Mouse (Mus musculus) stomach, embryonic 15.5 days (tissue): ENCODE data around the gene Alkbh6. TPM values are rescaled to one million over a fixed set of nuclear protein-coding genes. Genes with fewer than 3 reads are reported as not detected.

ENCODE experiments used
- ATAC-seq: fragments of 200-750 bp; cut with Nextera tagmentation; 2 replicates; pipeline ENCODE4 v1.8.0; 2017; ENCODE audit warnings: low read depth, moderate number of reproducible peaks, moderate TSS enrichment; ENCODE audit not compliant: insufficient read depth, low FRiP score
- H3K27ac ChIP-seq: fragments of 300-500 bp; sonication (generic); 2 replicates; pipeline ENCODE4 v1.5.1; 2015; ENCODE audit warnings: mild to moderate bottlenecking, inconsistent platforms
- H3K27me3 ChIP-seq: fragments of 300-500 bp; sonication (generic); replicated peaks from 2 replicates; pipeline ENCODE4 v1.6.1; 2015; ENCODE audit warnings: inconsistent platforms
- H3K36me3 ChIP-seq: fragments of 300-500 bp; sonication (generic); 2 replicates; pipeline ENCODE4 v1.6.1; 2015; ENCODE audit warnings: inconsistent platforms
- H3K4me1 ChIP-seq: fragments of 300-500 bp; sonication (generic); 2 replicates; pipeline ENCODE4 v1.6.1; 2015; ENCODE audit warnings: inconsistent platforms
- H3K4me2 ChIP-seq: fragments of 300-500 bp; sonication (generic); 2 replicates; pipeline ENCODE4 v1.6.1; 2015; ENCODE audit warnings: mild to moderate bottlenecking, inconsistent platforms
- H3K4me3 ChIP-seq: fragments of 300-500 bp; sonication (generic); replicated peaks from 2 replicates; pipeline ENCODE4 v1.5.1; 2015; ENCODE audit warnings: inconsistent platforms
- H3K9ac ChIP-seq: fragments of 300-500 bp; sonication (generic); 2 replicates; pipeline ENCODE4 v1.6.1; 2015; ENCODE audit warnings: inconsistent platforms
- H3K9me3 ChIP-seq: fragments of 300-500 bp; sonication (generic); 2 replicates; pipeline ENCODE4 v1.6.1; 2016; ENCODE audit warnings: inconsistent platforms
- WGBS: fragments of 180-500 bp; shearing (Covaris S2); methylation state at CpG from one replicate; pipeline ENCODE4 v1.1.7; 2015; 5-methylcytosine and 5-hydroxymethylcytosine counted together
- polyA plus RNA-seq: library from polyadenylated mRNA; unstranded; fragments of >200 nt; fragmentation: Nextera tagmentation; extraction: Ambion mirVana; gene quantifications from 2 replicates; pipeline ENCODE4 v1.2.1, GENCODE M21; 2015

Alkbh6 gene
- polyA plus RNA-seq, 1 experiment from 2014 or later = 63.2 TPM

DNA sequence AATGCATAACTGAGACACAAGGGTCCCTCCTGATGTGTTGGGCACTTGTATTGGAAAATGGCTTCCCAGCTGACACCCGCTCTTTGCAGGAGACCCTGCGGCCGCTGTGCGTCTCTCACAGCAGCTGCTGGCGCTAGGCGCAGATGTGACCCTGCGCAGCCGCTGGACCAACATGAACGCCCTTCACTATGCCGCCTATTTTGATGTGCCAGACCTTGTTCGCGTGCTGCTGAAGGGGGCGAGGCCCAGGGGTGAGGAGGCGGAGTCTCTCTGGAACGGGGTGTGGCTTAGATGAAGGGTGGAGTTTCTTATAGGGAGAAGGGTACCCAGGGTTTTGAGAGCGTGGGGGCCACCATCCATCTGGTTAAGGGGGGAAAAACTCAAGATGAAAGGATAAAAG lies 11.3 kb upstream of the Alkbh6 start:
- 77% methylated on average over 16 of the region's 16 CpGs for WGBS
- Histone ChIP-seq H3K27me3 (no peaks in the 10 kb centered on the region), H3K27ac (no peak overlapping the region), H3K9me3 (no peaks in the 10 kb centered on the region), H3K36me3 (peaks cover 9% of the 10 kb centered on the region; the same call in 1 of the 2 replicates), H3K4me1 (0 out of 2 replicates have a peak, but pooled peaks cover 7% of the 10 kb centered on the region), H3K4me2 (no peak overlapping the region), H3K9ac (no peak overlapping the region), H3K4me3 (no peak overlapping the region)
- ATAC-seq = no peak

DNA sequence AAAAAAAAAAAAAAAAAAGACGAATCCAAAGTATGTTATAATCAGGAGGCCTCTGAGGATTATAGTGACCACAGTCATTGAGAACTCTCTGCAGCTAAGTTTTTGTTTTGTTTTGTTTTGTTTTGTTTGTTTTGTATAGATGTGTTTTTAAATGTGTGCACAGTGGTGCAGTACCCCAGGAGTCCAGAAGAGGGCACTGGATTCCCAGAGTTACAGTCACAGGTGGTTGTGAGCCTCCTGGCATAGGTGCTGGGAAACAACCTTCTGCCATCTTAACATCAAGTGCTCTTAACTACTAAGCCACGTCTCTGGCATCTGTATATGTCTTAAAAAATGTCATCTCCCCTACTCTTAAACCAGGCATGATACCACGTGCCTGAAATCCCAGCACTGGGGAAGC lies 7.6 kb upstream of the Alkbh6 start:
- Histone ChIP-seq H3K9me3 (no peaks in the 10 kb centered on the region), H3K4me3 (no peak overlapping the region), H3K27me3 (no peaks in the 10 kb centered on the region), H3K36me3 (peaks cover 15% of the 10 kb centered on the region), H3K4me2 (no peak overlapping the region), H3K9ac (no peak overlapping the region), H3K4me1 (no peaks in the 10 kb centered on the region), H3K27ac (no peak overlapping the region)
- no peak for ATAC-seq
- WGBS = 46% methylated on average over 3 of the region's 3 CpGs

GRCm38 (mm10) chr7:30306083-30306779 lies 2.3 kb upstream of the Alkbh6 start:
- Histone ChIP-seq H3K27ac (no peak overlapping the region), H3K9me3 (no peaks in the 10 kb centered on the region), H3K27me3 (no peaks in the 10 kb centered on the region), H3K4me3 (no peak overlapping the region), H3K4me1 (peaks cover 19% of the 10 kb centered on the region; the same call in 1 of the 2 replicates), H3K36me3 (peaks cover 12% of the 10 kb centered on the region), H3K4me2 (no peak overlapping the region), H3K9ac (no peak overlapping the region)
- 87% methylated on average over 16 of the region's 16 CpGs for WGBS
- no peak for ATAC-seq

GRCm38 (mm10) chr7:30309395-30310129 lies 1.0 kb downstream of the Alkbh6 start:
- Histone ChIP-seq H3K9me3 (no peaks in the 10 kb centered on the region), H3K9ac (peak overlapping the region; percentile 35), H3K4me1 (peaks cover 19% of the 10 kb centered on the region; the same call in 1 of the 2 replicates), H3K4me3 (peak overlapping the region; percentile 67), H3K36me3 (no peaks in the 10 kb centered on the region), H3K4me2 (peak overlapping the region; percentile 85), H3K27ac (peak overlapping the region; percentile 36; the same call in 1 of the 2 replicates), H3K27me3 (no peaks in the 10 kb centered on the region)
- no peak for ATAC-seq
- WGBS = 56% methylated on average over 15 of the region's 15 CpGs

- no peak overlapping the region for H3K27ac ChIP-seq
- WGBS = 81% methylated on average over 12 of the region's 12 CpGs
- no peaks in the 10 kb centered on the region for H3K9me3 ChIP-seq
- no peaks in the 10 kb centered on the region for H3K36me3 ChIP-seq
- H3K4me3 ChIP-seq = no peak overlapping the region
- H3K4me2 ChIP-seq = no peak overlapping the region
- no peaks in the 10 kb centered on the region for H3K27me3 ChIP-seq
- no peak for ATAC-seq
- peaks cover 19% of the 10 kb centered on the region; the same call in 1 of the 2 replicates for H3K4me1 ChIP-seq
- no peak overlapping the region for H3K9ac ChIP-seq
Observed at GRCm38 (mm10) chr7:30310136-30310535, 1.6 kb downstream of the Alkbh6 start.

DNA sequence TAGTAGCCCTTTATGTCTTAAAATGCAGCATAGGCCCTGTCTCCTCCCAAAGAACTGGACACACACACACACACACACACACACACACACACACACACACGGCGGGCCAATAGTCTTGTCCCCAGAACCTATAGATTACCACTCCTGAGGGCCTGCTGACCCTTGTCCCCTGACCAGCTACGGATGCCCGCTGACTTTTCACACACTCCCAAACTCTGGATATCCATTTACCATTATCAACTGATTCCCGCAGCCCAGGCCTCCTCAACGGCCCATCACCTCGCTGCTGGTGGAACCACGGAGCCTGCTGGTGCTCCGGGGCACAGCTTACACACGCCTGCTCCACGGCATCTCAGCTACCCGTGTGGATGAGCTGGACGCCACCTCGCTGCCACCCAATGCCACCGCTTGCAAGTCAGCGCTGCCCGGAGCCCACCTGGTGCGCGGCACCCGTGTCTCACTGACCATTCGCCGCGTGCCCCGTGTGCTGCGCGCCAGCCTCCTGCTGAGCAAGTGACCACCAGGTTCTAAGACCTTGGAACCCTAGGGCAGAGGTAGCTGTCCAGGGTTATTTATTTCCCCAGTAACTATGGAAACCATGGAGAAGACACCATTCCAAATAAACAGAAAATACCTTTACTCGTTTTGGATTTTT lies 5.3 kb downstream of the Alkbh6 start:
- no peak overlapping the region for H3K9ac ChIP-seq
- ATAC-seq = no peak

GRCm38 (mm10) chr7:30314721-30315155 lies 6.2 kb downstream of the Alkbh6 start, which contains the start of gene Syne4:
Gene Syne4 (plus strand): TSS chr7:30314807.
- Histone ChIP-seq H3K27me3 (no peaks in the 10 kb centered on the region), H3K4me1 (0 out of 2 replicates have a peak, but pooled peaks cover 4% of the 10 kb centered on the region), H3K4me3 (peak within 1 kb of the TSS; percentile 44), H3K36me3 (no peaks in the 10 kb centered on the region), H3K9ac (peak within 1 kb of the TSS; percentile 39), H3K4me2 (peak within 1 kb of the TSS; percentile 46), H3K27ac (peak within 1 kb of the TSS; percentile 61), H3K9me3 (no peaks in the 10 kb centered on the region)
- ATAC-seq = peak; percentile 76; the same call in 1 of the 2 replicates
- 6% methylated on average over 9 of the region's 9 CpGs for WGBS

More for the DNA sequence above, 5.3 kb downstream of the Alkbh6 start:
- no peak overlapping the region for H3K4me3 ChIP-seq
- no peaks in the 10 kb centered on the region for H3K9me3 ChIP-seq
- H3K27me3 ChIP-seq = no peaks in the 10 kb centered on the region
- H3K4me1 ChIP-seq = peaks cover 13% of the 10 kb centered on the region; the same call in 1 of the 2 replicates
- H3K27ac ChIP-seq = no peak overlapping the region
- no peak overlapping the region for H3K4me2 ChIP-seq
- no peaks in the 10 kb centered on the region for H3K36me3 ChIP-seq
- 44% methylated on average over 27 of the region's 27 CpGs for WGBS

- Histone ChIP-seq H3K4me2 (peak overlapping the region; percentile 46), H3K27ac (no peak overlapping the region), H3K36me3 (no peaks in the 10 kb centered on the region), H3K4me3 (peak overlapping the region; percentile 44), H3K4me1 (0 out of 2 replicates have a peak, but pooled peaks cover 3% of the 10 kb centered on the region), H3K9me3 (no peaks in the 10 kb centered on the region), H3K27me3 (no peaks in the 10 kb centered on the region), H3K9ac (no peak overlapping the region)
- ATAC-seq = no peak
- WGBS = 65% methylated on average over 13 of the region's 13 CpGs
Observed at GRCm38 (mm10) chr7:30315559-30316529, 7.3 kb downstream of the Alkbh6 start.

- Histone ChIP-seq H3K9me3 (no peaks in the 10 kb centered on the region), H3K4me3 (no peak overlapping the region), H3K4me1 (peaks cover 11% of the 10 kb centered on the region; the same call in 1 of the 2 replicates), H3K27ac (no peak overlapping the region), H3K36me3 (no peaks in the 10 kb centered on the region), H3K4me2 (no peak overlapping the region), H3K9ac (no peak overlapping the region), H3K27me3 (no peaks in the 10 kb centered on the region)
- WGBS = 97% methylated on average over 3 of the region's 3 CpGs
- ATAC-seq = no peak
Observed at GRCm38 (mm10) chr7:30318142-30318541, 9.6 kb downstream of the Alkbh6 start.

DNA sequence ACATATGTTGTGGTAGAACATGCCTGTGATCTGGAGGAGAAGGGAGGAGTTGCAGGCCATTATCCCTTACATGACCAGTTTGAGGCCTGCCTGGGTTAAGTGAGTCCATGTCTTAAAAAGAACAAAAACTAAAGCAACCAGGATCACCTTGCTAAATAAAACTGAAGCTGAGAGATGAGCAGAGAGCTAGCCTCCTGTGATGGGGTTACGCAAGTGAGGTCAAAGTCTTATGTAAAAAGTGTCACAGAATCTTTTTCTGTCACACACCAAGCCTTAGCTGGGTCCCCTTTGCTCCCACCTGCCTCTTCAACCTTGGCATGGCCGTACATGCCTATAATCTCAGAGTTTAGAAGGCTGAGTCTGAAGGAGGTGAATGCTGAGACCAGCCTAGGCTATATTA lies 12.4 kb downstream of the Alkbh6 start:
- H3K4me3 ChIP-seq = peak overlapping the region; percentile 75
- no peak overlapping the region for H3K27ac ChIP-seq
- ATAC-seq = no peak
- H3K4me1 ChIP-seq = peaks cover 11% of the 10 kb centered on the region; the same call in 1 of the 2 replicates
- H3K36me3 ChIP-seq = no peaks in the 10 kb centered on the region
- H3K4me2 ChIP-seq = peak overlapping the region; percentile 78
- H3K27me3 ChIP-seq = no peaks in the 10 kb centered on the region
- no peaks in the 10 kb centered on the region for H3K9me3 ChIP-seq
- no peak overlapping the region for H3K9ac ChIP-seq
- 78% methylated on average over 2 of the region's 2 CpGs for WGBS
